Comparison of ENCODE assay signal across 8 mouse cellular contexts in the genomic region with DNA sequence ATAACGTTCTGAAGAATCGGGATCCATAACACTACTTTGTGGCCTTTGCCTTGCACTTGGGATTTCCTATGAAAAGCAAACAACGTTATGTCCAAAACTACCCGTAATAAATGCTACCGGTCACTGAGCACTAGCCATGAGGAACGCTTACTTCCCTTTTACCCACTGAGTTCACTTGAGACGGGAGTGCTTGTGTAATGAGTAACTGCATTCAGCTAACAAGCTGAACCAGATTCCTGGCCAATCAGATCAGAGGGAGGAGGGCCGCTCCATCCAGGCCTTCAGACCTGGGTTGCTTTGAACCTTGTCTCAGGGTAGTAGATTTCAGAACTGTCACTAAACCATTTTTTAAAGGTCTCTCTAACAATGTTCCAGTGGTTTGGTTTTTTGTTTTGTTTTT.
DNase-seq lines count a peak whose midpoint lies in the region; ATAC-seq and TF ChIP-seq lines count a peak whose summit lies in the region.

No protein-coding gene starts in this region.

- ATAC-seq in intestine, postnatal 0 days, result peak; percentile 60
- ATAC-seq in megakaryocyte-erythroid progenitor cell, adult 5-6 weeks (replicated peaks; ENCODE audit: low FRiP score, low TSS enrichment, poor library complexity, severe bottlenecking), result no peak

- peak overlapping the region; percentile 37 for H3K4me2 ChIP-seq in intestine, postnatal 0 days (replicated peaks; ENCODE audit: low read depth)

- WGBS in intestine, postnatal 0 days, result 29% methylated on average over 8 of the region's 8 CpGs

- intact Hi-C loops in left cerebral cortex, postnatal 14 days (cut with DNase I), result loop anchor here (10.0 kb wide), 1 partner anchor 191 kb away; a partner anchor contains a TSS

- H3K9ac ChIP-seq in intestine, postnatal 0 days (ENCODE audit: low read depth, low read length), result no peak overlapping the region

- no peak overlapping the region for H3K27ac ChIP-seq in intestine, postnatal 0 days (ENCODE audit: low read depth, low read length)

- H3K4me3 ChIP-seq in intestine, postnatal 0 days (ENCODE audit: low read depth, low read length), result no peak overlapping the region

- DNase-seq in MN1 (ENCODE audit: low spot score), result peak; percentile 68
- peak; percentile 50 for DNase-seq in adrenal gland, adult 8-10 months
- DNase-seq in lung, postnatal 10 days, result peak; percentile 40
- no peak for DNase-seq in cerebellum, postnatal 36 days
- no peak for DNase-seq in right cerebral cortex, adult 18-20 months
- DNase-seq in left cerebral cortex, postnatal 14 days (ENCODE audit: low spot score in 2 of 2), result no peak

- TF ChIP-seq CTCF in intestine, postnatal 0 days (IDR thresholded peaks at IDR 0.05; ENCODE audit: low read depth), result no peak

- H3K9me3 ChIP-seq in intestine, postnatal 0 days (ENCODE audit: control insufficient read depth), result no peaks in the 10 kb centered on the region

- peaks cover 3% of the 10 kb centered on the region; the same call in 1 of the 2 replicates for H3K36me3 ChIP-seq in intestine, postnatal 0 days (ENCODE audit: control insufficient read depth, insufficient read depth)

- H3K4me1 ChIP-seq in intestine, postnatal 0 days (replicated peaks; ENCODE audit: control insufficient read depth, insufficient read depth, low read length), result peaks cover 6% of the 10 kb centered on the region; the same call in 1 of the 2 replicates

- H3K27me3 ChIP-seq in intestine, postnatal 0 days (replicated peaks; ENCODE audit: control insufficient read depth, insufficient read depth, low read length), result no peaks in the 10 kb centered on the region

Comparison
In these comparisons a context has a peak if more than half of its experiments do, and no peak if none do; other contexts are left out.
1. DNase-seq: peak in MN1 (single experiment), adrenal gland, adult 8-10 months (single experiment) and lung, postnatal 10 days (single experiment); none in cerebellum, postnatal 36 days (0 of 2), right cerebral cortex, adult 18-20 months (single experiment) and left cerebral cortex, postnatal 14 days (0 of 2).